Mouse (Mus musculus) limb, embryonic 12.5 days (tissue): ENCODE results near the gene Ppdpf. TPM values are rescaled to one million over a fixed set of nuclear protein-coding genes. Genes with fewer than 3 reads are reported as not detected.

Source experiments
- ATAC-seq: fragments of 200-750 bp; cut with Nextera tagmentation; 2 replicates; pipeline ENCODE4 v1.8.0; 2017; ENCODE audit warnings: low read depth, moderate TSS enrichment; ENCODE audit not compliant: insufficient number of reproducible peaks, insufficient read depth, low FRiP score, low TSS enrichment
- H3K27ac ChIP-seq: fragments of 300-500 bp; sonication (generic); 2 replicates; pipeline ENCODE4 v1.5.1; 2016; ENCODE audit warnings: mild to moderate bottlenecking, moderate library complexity
- H3K27me3 ChIP-seq: fragments of 300-500 bp; sonication (generic); 2 replicates; pipeline ENCODE4 v1.6.1; 2016; ENCODE audit warnings: mild to moderate bottlenecking, moderate library complexity
- H3K36me3 ChIP-seq: fragments of 300-500 bp; sonication (generic); 2 replicates; pipeline ENCODE4 v1.6.1; 2016; ENCODE audit warnings: mild to moderate bottlenecking, moderate library complexity
- H3K4me1 ChIP-seq: fragments of 300-500 bp; sonication (generic); replicated peaks from 2 replicates; pipeline ENCODE4 v1.6.1; 2016
- H3K4me2 ChIP-seq: fragments of 300-500 bp; sonication (generic); 2 replicates; pipeline ENCODE4 v1.6.1; 2016; ENCODE audit warnings: mild to moderate bottlenecking, moderate library complexity
- H3K4me3 ChIP-seq: fragments of 300-500 bp; sonication (generic); replicated peaks from 2 replicates; pipeline ENCODE4 v1.5.1; 2016; ENCODE audit warnings: mild to moderate bottlenecking
- H3K9ac ChIP-seq: fragments of 300-500 bp; sonication (generic); replicated peaks from 2 replicates; pipeline ENCODE4 v1.6.1; 2016; ENCODE audit warnings: mild to moderate bottlenecking, moderate library complexity
- H3K9me3 ChIP-seq: fragments of 300-500 bp; sonication (generic); 2 replicates; pipeline ENCODE4 v1.6.1; 2016; ENCODE audit warnings: mild to moderate bottlenecking, moderate library complexity
- WGBS: fragments of 180-500 bp; shearing (Covaris S2); methylation state at CpG from one replicate; pipeline ENCODE4 v1.1.7; 2016; 5-methylcytosine and 5-hydroxymethylcytosine counted together
- polyA plus RNA-seq: library from polyadenylated mRNA; unstranded; fragments of >200 nt; fragmentation: Nextera tagmentation; extraction: Ambion mirVana; gene quantifications from 2 replicates; pipeline ENCODE4 v1.2.1, GENCODE M21; 2016

Gene Ppdpf
- polyA plus RNA-seq, 1 experiment from 2014 or later = 433 TPM

DNA sequence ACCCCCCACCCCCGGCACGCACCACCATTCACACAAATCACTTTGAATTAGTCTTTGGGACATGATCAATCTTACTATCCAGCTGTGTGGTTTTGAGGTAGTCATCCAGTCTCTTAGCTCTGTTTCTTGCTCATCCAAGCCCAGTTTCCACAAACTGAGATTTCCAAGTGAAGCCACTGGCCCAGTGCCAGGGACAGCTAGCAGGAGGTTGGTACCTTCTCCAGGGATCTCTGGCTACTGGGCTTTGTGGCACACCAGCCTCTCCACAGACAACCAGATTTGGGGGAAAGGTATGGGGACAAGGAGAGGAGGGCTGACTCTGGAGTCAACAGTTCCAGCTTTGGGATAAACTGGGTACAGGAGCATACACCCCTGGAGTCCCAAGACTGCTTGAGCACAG, 33.3 kb downstream of the Ppdpf start:
- Histone ChIP-seq H3K27ac (peak overlapping the region; percentile 89), H3K4me1 (peaks cover 21% of the 10 kb centered on the region), H3K4me3 (peak overlapping the region; percentile 33), H3K9ac (peak overlapping the region; percentile 31; the same call in 1 of the 2 replicates), H3K36me3 (no peaks in the 10 kb centered on the region), H3K9me3 (no peaks in the 10 kb centered on the region), H3K4me2 (peak overlapping the region; percentile 62), H3K27me3 (no peaks in the 10 kb centered on the region)
- 40% methylated on average over 2 of the region's 2 CpGs for WGBS
- no peak for ATAC-seq

DNA sequence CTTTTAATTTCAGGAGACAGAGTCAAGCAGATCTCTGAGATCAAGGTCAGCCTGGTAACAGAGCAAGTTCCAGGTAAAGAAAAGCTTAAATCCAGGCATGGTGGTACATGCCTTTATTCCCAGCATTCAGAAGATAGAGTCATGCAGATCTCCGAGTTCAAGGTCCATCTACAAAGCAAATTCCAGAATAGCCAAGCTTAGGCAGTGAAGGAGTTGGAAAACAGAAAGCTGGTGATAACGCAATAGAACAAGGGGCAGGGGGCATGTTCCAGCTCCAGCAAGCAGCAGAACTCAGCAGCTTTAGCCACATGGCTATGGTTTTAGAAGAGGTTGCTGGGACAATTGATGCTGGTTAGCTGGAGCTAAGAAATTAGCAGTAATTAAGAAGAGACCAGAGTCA, 37.9 kb downstream of the Ppdpf start:
- 89% methylated on average over 2 of the region's 2 CpGs for WGBS
- no peak overlapping the region for H3K4me2 ChIP-seq

DNA sequence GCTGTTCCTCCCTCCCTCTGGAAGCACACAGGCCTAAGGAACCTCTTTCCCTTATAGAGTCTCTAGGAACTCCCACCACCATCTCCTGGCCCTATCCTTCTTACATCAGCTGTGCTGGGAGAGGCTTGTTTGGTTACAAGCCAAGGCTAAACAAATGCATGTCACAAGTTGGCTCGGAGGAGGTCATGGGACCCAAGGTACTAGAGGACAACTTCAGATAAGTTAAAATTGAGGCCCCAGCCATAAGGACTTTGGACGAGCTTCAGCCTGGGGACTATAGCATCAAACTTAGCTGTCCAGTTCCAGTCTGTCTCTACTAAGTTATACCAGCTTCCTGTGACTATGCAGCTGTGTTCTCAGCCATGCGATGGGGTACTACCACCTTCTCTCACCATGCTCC, 40.1 kb downstream of the Ppdpf start:
- no peak for ATAC-seq
- Histone ChIP-seq H3K4me1 (peaks cover 11% of the 10 kb centered on the region), H3K9ac (no peak overlapping the region), H3K36me3 (no peaks in the 10 kb centered on the region), H3K9me3 (no peaks in the 10 kb centered on the region), H3K27ac (no peak overlapping the region), H3K27me3 (no peaks in the 10 kb centered on the region), H3K4me3 (no peak overlapping the region), H3K4me2 (no peak overlapping the region)
- 85% methylated on average over 3 of the region's 3 CpGs for WGBS

More for the DNA sequence above, 37.9 kb downstream of the Ppdpf start:
- Histone ChIP-seq H3K9ac (no peak overlapping the region), H3K9me3 (no peaks in the 10 kb centered on the region), H3K36me3 (no peaks in the 10 kb centered on the region), H3K27ac (no peak overlapping the region), H3K4me3 (no peak overlapping the region), H3K27me3 (no peaks in the 10 kb centered on the region), H3K4me1 (peaks cover 19% of the 10 kb centered on the region)
- ATAC-seq = no peak

DNA sequence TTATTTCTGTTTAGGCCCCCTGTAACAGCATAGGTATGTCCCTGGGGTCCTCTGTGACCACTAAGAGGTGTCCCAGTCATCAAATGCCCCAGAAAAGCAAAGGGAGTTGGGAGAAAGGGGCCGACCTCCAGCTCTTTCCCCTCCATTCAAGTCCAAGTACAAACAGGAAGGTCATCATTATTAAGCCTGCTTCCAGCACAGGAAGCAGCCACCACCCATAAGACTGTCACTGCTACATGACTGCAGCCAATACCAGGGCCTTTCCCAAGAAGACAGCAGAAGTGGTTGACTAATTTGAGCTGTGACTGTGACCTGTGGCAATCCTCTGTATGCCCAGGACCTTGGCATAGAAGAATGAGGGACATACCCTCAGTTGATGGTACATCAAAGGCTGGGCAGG, 41.3 kb downstream of the Ppdpf start:
- no peak overlapping the region for H3K4me3 ChIP-seq
- H3K9ac ChIP-seq = no peak overlapping the region
- no peaks in the 10 kb centered on the region for H3K9me3 ChIP-seq
- ATAC-seq = no peak
- H3K4me1 ChIP-seq = peaks cover 11% of the 10 kb centered on the region
- H3K27me3 ChIP-seq = no peaks in the 10 kb centered on the region
- no peak overlapping the region for H3K4me2 ChIP-seq
- no peak overlapping the region for H3K27ac ChIP-seq
- H3K36me3 ChIP-seq = 0 out of 2 replicates have a peak, but pooled peaks cover 4% of the 10 kb centered on the region
- WGBS = 70% methylated on average over 1 of the region's 1 CpGs

DNA sequence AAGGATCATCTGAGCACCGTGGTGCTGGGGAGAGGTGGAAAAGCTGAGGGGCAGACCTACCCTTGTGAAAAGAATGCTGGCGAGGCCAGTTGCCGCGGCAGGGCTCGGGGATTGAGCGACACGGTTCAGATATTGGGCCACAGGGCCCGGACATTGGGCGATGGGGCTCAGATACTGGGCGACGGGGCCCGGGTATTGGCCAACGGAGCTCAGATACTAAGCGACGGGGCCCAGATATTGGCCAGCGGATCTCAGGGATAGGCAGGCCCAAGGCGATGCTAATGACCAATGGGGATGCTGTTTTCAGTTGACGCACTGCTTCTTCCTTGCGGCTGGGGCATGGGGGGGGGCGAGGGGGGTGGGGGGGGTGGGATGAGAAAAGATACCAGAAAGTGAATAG, 44.1 kb downstream of the Ppdpf start:
- Histone ChIP-seq H3K27me3 (no peaks in the 10 kb centered on the region), H3K4me3 (no peak overlapping the region), H3K4me1 (peaks cover 11% of the 10 kb centered on the region), H3K9ac (no peak overlapping the region), H3K36me3 (0 out of 2 replicates have a peak, but pooled peaks cover 5% of the 10 kb centered on the region), H3K4me2 (peak overlapping the region; percentile 13; the same call in 1 of the 2 replicates), H3K27ac (no peak overlapping the region), H3K9me3 (no peaks in the 10 kb centered on the region)
- ATAC-seq = no peak
- WGBS = 77% methylated on average over 20 of the region's 20 CpGs

DNA sequence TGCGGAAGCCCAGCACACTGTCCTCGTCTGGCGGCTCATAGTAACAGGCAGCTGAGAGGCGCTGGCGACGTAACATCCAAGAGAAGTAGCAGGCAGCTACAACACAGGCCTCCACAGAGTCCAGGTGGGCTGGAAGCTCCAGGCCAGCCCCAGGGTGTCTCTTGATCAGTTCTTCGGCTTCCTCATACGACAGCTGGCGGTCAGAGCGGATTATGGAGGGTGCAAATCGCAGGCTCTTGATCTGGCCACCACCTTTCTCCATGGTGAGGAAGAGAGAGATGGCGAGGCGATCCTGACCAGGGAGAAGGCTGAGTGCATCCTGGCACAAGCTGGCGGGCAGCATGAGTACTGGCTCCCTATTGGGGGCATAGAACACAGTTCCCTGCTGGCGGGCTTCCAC, 46.4 kb downstream of the Ppdpf start:
- Histone ChIP-seq H3K4me3 (no peak overlapping the region), H3K4me2 (no peak overlapping the region), H3K4me1 (peaks cover 1% of the 10 kb centered on the region), H3K9ac (no peak overlapping the region), H3K9me3 (no peaks in the 10 kb centered on the region), H3K27ac (no peak overlapping the region), H3K36me3 (0 out of 2 replicates have a peak, but pooled peaks cover 7% of the 10 kb centered on the region), H3K27me3 (no peaks in the 10 kb centered on the region)
- WGBS = 90% methylated on average over 15 of the region's 15 CpGs
- ATAC-seq = no peak

DNA sequence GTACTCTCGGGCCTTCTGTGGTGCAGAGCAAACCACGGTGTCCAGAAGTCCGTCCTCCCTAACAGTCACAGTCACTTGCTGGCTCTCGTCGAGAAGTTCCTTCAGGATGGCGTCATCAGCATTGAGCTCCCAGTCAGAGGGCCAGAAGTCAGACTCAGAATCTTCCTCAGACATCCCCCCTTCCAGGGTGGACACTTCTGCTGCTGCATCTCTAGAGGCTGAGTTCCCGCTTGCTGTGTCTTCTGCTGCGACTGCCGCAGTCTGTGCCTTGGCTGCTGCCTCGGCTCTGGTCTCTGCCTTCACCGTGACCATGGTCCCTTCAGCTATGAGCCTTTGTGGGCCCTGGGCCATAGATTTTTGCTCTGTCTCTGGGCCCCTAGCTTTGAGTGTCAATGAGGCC, 47.6 kb downstream of the Ppdpf start:
- H3K9ac ChIP-seq = no peak overlapping the region
- no peaks in the 10 kb centered on the region for H3K4me1 ChIP-seq
- H3K36me3 ChIP-seq = 0 out of 2 replicates have a peak, but pooled peaks cover 7% of the 10 kb centered on the region
- ATAC-seq = no peak
- H3K27ac ChIP-seq = no peak overlapping the region
- 91% methylated on average over 11 of the region's 11 CpGs for WGBS
- no peak overlapping the region for H3K4me3 ChIP-seq
- H3K9me3 ChIP-seq = no peaks in the 10 kb centered on the region
- H3K27me3 ChIP-seq = no peaks in the 10 kb centered on the region
- no peak overlapping the region for H3K4me2 ChIP-seq

DNA sequence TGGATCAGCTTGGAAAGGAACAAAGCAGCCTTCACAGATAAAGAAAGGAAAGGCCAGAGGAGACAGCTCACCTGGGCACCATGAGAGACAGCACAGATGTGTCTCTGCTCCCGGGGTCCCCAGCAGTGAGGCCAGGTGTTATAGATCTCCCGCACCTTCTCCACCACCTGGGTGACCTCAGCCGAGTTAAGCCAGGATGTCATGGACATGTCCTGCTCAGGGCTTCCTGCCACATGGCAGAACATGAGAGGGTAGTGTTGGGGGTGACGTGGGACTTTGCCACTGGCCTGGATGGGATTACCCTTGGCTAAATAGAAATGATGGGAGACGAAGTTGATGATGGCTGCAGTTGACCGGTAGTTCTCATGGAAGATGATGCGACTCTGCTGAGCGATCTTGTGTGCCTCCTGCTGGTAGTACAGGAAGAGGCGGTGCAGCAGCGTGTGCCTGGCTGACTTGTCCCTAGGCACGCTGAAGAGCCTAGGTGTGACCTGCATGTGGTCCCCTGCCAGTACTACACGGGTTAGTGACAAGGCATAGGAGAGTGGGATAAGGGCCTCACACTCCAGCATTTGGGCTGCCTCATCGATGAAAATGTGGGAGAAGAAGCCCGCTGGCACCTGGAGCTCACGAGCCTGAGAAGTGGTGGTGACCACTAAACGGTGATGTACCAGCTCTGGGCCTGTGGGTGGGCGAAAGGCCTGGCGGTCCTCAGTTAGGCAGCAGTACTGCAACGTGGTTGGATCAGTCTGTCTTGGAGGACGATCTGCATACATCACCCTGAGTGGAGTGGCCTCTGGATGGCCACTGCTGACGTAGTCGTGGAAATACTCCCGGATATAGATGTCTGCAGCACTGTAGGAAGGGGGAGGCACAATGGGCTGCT, 48.9 kb downstream of the Ppdpf start:
- Histone ChIP-seq H3K36me3 (0 out of 2 replicates have a peak, but pooled peaks cover 7% of the 10 kb centered on the region), H3K9me3 (no peaks in the 10 kb centered on the region), H3K4me2 (no peak overlapping the region), H3K27ac (no peak overlapping the region), H3K4me1 (no peaks in the 10 kb centered on the region), H3K9ac (no peak overlapping the region), H3K27me3 (no peaks in the 10 kb centered on the region), H3K4me3 (no peak overlapping the region)
- no peak for ATAC-seq
- WGBS = 80% methylated on average over 23 of the region's 23 CpGs

DNA sequence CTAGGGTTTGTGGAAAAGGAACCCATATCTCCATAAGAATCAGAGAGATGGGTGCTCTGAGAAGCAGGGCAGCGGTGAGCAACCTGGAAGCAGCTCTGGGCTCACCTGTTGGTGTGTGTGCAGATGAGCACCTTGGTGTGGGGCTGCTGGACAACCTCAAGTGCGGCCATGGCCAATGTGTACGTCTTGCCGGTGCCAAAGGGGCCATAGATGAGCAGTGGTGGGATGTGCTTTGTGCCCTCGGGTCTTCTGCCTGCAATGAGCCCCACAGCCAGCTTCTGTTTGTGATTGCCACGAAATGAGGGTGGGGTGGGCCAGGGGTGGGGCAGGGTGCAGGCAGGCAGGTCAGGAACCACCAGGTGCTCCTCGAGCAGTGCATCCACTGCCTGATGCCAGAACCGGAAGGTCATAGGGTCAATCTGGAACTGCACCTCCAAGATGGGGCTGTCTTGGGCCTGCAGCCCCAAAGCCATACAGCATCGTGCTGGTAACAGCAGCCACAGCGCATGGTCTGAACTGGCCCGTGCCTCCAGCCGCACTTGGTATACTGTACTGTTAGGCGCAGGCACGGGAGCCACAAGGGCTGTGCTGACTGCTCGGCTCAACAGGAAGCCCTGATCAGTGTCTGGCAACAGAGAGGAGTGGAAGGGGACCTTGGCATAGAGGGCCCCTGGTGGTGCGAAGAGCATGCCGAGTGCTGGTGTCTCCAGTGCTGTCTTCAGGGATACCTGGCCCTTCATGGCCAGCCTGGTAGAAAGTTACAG, 50.4 kb downstream of the Ppdpf start:
- WGBS = 88% methylated on average over 17 of the region's 17 CpGs
- Histone ChIP-seq H3K36me3 (0 out of 2 replicates have a peak, but pooled peaks cover 7% of the 10 kb centered on the region), H3K9me3 (no peaks in the 10 kb centered on the region), H3K9ac (no peak overlapping the region), H3K27me3 (no peaks in the 10 kb centered on the region), H3K4me2 (no peak overlapping the region), H3K4me1 (peaks cover 13% of the 10 kb centered on the region), H3K4me3 (no peak overlapping the region), H3K27ac (no peak overlapping the region)
- no peak for ATAC-seq

DNA sequence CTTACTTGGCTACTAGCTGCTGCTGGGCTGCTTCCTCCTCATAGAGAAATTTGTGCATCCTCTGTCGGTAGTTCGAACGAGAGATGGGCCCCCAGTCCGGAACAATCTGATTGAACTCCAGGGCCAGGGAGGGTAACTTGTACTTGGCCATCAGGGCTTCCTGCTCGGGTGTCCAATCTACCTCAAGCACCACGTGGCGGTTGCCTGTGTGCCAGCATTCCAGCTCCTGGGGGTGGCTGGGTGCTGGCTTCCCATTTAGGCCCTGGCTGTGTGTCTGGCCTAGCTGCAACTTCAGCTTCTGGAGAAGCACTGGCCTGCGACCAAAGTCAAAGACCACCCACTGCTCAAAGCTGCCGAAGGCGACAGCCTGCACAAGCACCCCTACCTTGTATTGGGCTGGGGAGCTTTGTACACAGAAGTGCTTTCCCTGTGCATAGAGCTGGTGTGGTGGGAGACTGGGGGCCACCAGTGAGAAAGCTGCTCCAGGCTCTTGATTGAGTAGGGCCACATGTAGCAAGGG, 51.1 kb downstream of the Ppdpf start:
- Histone ChIP-seq H3K4me2 (no peak overlapping the region), H3K9ac (no peak overlapping the region), H3K4me1 (peaks cover 14% of the 10 kb centered on the region), H3K36me3 (0 out of 2 replicates have a peak, but pooled peaks cover 4% of the 10 kb centered on the region), H3K9me3 (no peaks in the 10 kb centered on the region), H3K27me3 (no peaks in the 10 kb centered on the region), H3K27ac (no peak overlapping the region), H3K4me3 (no peak overlapping the region)
- WGBS = 83% methylated on average over 10 of the region's 10 CpGs
- no peak for ATAC-seq
